Mouse (Mus musculus) heart, postnatal 0 days (tissue): ENCODE results near the gene Mmachc.

Source experiments
- CTCF ChIP-seq: IDR thresholded peaks from 2 replicates; pipeline ENCODE4 v1.5.1; 2016; ENCODE audit warnings: antibody characterized with exemption, control low read depth, low read depth
- EP300 ChIP-seq: IDR thresholded peaks from 2 replicates; pipeline ENCODE4 v1.6.1; 2016; ENCODE audit warnings: antibody characterized with exemption, low read depth

DNA sequence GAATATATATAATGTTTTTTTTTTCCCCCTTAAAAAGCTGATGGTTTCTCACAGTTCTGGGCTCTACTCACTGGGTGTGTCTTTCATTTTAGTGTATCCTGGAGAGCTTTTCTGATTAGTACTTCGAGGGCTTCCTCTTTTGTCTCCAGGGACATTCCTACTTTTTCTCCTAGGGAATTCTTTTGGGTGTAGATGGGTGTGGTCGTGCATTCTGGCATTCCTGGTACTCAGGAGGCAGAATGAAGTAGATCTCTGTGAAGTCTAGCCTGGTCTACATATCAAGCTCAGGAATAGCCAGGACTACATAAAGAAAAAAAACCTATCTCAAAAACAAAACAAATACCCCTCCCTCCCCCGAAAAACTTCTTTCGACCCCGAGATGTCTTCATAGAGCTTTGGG, 17.2 kb upstream of the Mmachc start:
- no peak for TF ChIP-seq CTCF
- TF ChIP-seq EP300 = no peak
